Mouse (Mus musculus) stomach, embryonic 14.5 days (tissue): ENCODE measurements around the gene Ncan. TPM values are rescaled to one million over a fixed set of nuclear protein-coding genes. Genes with fewer than 3 reads are reported as not detected.

Experiments
- ATAC-seq: fragments of 200-750 bp; cut with Nextera tagmentation; 2 replicates; pipeline ENCODE4 v1.8.0; 2017; ENCODE audit warnings: low read depth, moderate TSS enrichment; ENCODE audit not compliant: insufficient number of reproducible peaks, insufficient read depth, low FRiP score
- H3K27ac ChIP-seq: fragments of 300-500 bp; sonication (generic); 2 replicates; pipeline ENCODE4 v1.5.1; 2014; ENCODE audit warnings: mild to moderate bottlenecking, low read length, moderate library complexity, mixed read lengths
- H3K27me3 ChIP-seq: fragments of 300-500 bp; sonication (generic); 2 replicates; pipeline ENCODE4 v1.6.1; 2014; ENCODE audit warnings: low read length, control low read depth, mixed read lengths; ENCODE audit not compliant: control insufficient read depth, insufficient read depth
- H3K36me3 ChIP-seq: fragments of 300-500 bp; sonication (generic); 2 replicates; pipeline ENCODE4 v1.6.1; 2014; ENCODE audit warnings: mild to moderate bottlenecking, control low read depth, low read length, moderate library complexity, mixed read lengths; ENCODE audit not compliant: control insufficient read depth, insufficient read depth
- H3K4me1 ChIP-seq: fragments of 300-500 bp; sonication (generic); 2 replicates; pipeline ENCODE4 v1.6.1; 2014; ENCODE audit warnings: low read length, control low read depth, mixed read lengths; ENCODE audit not compliant: control insufficient read depth, insufficient read depth
- H3K4me2 ChIP-seq: fragments of 300-500 bp; sonication (generic); replicated peaks from 2 replicates; pipeline ENCODE4 v1.6.1; 2014; ENCODE audit warnings: low read depth, low read length, control low read depth
- H3K4me3 ChIP-seq: fragments of 300-500 bp; sonication (generic); 2 replicates; pipeline ENCODE4 v1.5.1; 2014; ENCODE audit warnings: low read depth, low read length, control low read depth
- H3K9ac ChIP-seq: fragments of 300-500 bp; sonication (generic); replicated peaks from 2 replicates; pipeline ENCODE4 v1.6.1; 2014; ENCODE audit warnings: low read depth, mild to moderate bottlenecking, control low read depth, low read length, moderate library complexity, mixed read lengths
- H3K9me3 ChIP-seq: fragments of 300-500 bp; sonication (generic); 2 replicates; pipeline ENCODE4 v1.6.1; 2016; ENCODE audit warnings: low read depth, low read length, control low read depth; ENCODE audit not compliant: control insufficient read depth
- WGBS: fragments of 180-500 bp; shearing (Covaris S2); extraction: QIAGEN DNeasy Blood & Tissue Kit; methylation state at CpG from one replicate; pipeline ENCODE4 v1.1.7; 2014; 5-methylcytosine and 5-hydroxymethylcytosine counted together
- polyA plus RNA-seq: library from polyadenylated mRNA; unstranded; fragments of >200 nt; fragmentation: Nextera tagmentation; extraction: Ambion mirVana; gene quantifications from 2 replicates; pipeline ENCODE4 v1.2.1, GENCODE M21; 2014

The Ncan gene
- polyA plus RNA-seq, 1 experiment from 2014 or later, result 2.1 TPM

DNA sequence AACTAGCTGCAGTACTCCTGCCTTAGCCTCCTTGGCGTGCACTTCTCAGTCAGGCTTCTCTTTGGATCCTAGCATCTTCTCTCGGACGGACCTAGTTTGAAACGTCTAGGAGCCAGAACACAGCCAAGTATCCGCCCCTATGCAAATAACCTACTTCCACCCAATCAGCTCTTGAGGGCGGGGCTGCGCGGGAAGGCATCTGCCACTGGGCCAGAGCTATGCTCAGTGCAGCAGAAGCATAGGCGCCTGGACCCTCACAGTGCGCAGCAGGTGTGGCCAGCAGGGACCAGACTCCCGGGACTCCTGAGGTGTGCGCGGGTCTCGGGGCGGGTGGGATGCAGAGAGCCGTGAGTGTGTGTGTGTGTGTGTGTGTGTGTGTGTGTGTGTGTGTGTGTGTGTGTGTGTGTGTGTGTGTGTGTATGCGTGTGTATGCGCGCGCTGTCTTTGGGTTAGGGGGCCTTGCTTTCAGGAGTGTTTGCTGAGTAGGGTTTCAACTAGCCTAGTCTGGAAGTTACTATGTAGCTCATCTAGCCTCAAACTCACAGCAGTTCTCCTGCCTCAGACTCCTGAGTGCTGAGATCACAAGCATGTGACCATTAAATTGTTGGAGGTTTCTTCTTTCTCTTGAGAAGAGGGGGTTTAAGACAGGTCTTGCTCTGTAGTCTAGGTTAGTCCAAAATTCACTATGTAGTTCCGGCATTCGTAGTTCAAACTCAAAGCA lies 32.0 kb upstream of the Ncan start:
- Histone ChIP-seq H3K27ac (no peak overlapping the region), H3K4me1 (no peaks in the 10 kb centered on the region), H3K36me3 (no peaks in the 10 kb centered on the region), H3K4me2 (0 out of 2 replicates have a peak overlapping the region, but pooled peaks have one; percentile 18), H3K27me3 (no peaks in the 10 kb centered on the region), H3K4me3 (no peak overlapping the region), H3K9me3 (no peaks in the 10 kb centered on the region), H3K9ac (no peak overlapping the region)
- WGBS, result 15% methylated on average over 22 of the region's 22 CpGs
- peak; percentile 96 for ATAC-seq

DNA sequence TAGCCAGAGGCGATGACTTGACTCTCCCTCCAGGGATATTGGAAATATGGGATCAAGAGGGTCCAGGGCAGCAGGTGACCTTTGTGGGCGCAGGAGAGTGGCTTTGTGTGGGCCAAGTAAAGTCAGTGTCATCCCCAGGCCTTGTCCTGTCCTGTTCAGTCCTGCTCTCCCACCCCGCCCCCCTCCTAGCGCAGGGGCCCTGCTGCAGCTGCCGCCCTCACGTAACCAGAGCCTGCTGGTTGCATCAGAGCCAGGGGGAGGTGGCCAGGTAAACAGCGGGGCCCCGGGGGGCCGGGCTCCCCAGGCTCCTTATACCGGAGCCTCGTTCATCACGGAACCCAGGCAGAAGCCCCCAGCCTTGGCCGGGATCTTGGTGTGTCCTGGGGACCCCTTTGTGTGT lies 29.5 kb upstream of the Ncan start:
- H3K4me1 ChIP-seq, result no peaks in the 10 kb centered on the region
- H3K4me2 ChIP-seq, result no peak overlapping the region
- H3K9ac ChIP-seq, result no peak overlapping the region
- WGBS, result 15% methylated on average over 13 of the region's 13 CpGs
- peak; percentile 23; the same call in 1 of the 2 replicates for ATAC-seq
- H3K36me3 ChIP-seq, result peaks cover 14% of the 10 kb centered on the region
- H3K27me3 ChIP-seq, result no peaks in the 10 kb centered on the region
- H3K27ac ChIP-seq, result no peak overlapping the region
- no peaks in the 10 kb centered on the region for H3K9me3 ChIP-seq
- H3K4me3 ChIP-seq, result no peak overlapping the region

DNA sequence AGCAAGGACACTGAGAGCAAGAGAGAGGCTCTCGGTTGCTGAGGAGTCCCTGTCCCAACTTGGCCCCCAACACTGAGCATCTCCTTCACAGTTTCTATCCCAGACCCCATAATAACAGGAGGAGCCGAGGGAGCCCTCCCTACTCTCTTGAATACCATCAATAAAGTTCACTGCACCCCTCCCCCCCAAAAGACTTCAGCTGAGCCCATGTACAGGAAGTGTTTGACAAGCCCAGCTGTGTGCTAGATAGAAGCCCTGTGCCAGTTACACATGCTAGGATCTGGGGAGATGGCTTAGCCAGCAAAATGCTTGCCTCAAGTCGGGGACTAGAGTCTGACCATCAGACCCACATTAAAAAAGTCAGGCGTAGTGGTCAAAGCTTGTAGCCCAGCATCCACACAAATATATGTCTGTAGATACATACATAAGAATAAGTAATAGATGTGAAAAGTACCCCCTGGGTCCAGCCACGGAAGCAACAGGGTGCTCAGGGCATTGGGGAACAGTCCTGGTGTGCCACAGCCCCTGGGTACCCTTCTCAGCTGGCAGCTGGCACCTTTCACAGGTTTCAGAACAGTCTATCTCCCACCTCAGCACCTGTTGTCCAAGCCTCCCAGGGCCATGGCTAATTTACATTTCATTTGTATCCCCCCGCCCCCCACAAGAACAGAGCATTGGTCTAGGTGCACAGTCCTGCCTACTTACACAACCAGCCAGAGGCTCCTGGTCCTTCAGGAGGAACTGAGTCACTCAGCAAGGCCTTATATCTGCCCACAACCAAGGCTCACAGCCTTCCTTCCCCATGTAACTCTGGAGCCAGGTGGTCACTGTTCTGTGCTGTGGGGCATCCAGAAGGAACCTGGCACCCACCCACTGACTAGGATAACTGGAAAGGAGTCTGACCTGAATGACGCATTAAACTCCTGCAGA lies 27.3 kb upstream of the Ncan start:
- Histone ChIP-seq H3K4me1 (no peaks in the 10 kb centered on the region), H3K36me3 (peaks cover 25% of the 10 kb centered on the region), H3K4me3 (no peak overlapping the region), H3K27me3 (no peaks in the 10 kb centered on the region), H3K9ac (no peak overlapping the region), H3K9me3 (no peaks in the 10 kb centered on the region), H3K4me2 (no peak overlapping the region), H3K27ac (no peak overlapping the region)
- ATAC-seq, result no peak
- 82% methylated on average over 7 of the region's 7 CpGs for WGBS

DNA sequence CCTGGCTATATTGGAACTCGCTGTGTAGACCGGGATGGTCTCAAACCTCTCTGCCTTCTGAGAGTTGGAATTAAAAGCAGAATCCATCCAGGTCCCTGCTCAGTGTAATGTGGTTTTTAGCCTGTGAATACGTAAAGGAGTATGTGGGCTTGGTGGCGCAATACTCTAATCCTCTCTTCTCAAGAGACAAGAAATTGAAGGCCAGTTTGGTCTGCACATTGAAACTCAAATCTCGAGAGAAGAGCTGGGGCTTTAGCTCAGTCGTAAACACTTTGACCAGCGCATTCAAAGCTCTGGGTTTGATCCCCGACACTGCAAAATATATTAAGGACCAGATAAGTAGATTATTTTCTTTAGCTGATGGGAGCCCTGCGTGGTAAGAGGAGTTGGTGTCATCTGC lies 19.3 kb upstream of the Ncan start:
- H3K4me3 ChIP-seq, result peak overlapping the region; percentile 63
- no peaks in the 10 kb centered on the region for H3K27me3 ChIP-seq
- H3K4me2 ChIP-seq, result peak overlapping the region; percentile 46
- peak overlapping the region; percentile 58 for H3K9ac ChIP-seq
- H3K36me3 ChIP-seq, result peaks cover 28% of the 10 kb centered on the region
- ATAC-seq, result no peak
- 6% methylated on average over 9 of the region's 9 CpGs for WGBS
- H3K4me1 ChIP-seq, result peaks cover 19% of the 10 kb centered on the region
- no peaks in the 10 kb centered on the region for H3K9me3 ChIP-seq
- H3K27ac ChIP-seq, result peak overlapping the region; percentile 49; the same call in 1 of the 2 replicates

DNA sequence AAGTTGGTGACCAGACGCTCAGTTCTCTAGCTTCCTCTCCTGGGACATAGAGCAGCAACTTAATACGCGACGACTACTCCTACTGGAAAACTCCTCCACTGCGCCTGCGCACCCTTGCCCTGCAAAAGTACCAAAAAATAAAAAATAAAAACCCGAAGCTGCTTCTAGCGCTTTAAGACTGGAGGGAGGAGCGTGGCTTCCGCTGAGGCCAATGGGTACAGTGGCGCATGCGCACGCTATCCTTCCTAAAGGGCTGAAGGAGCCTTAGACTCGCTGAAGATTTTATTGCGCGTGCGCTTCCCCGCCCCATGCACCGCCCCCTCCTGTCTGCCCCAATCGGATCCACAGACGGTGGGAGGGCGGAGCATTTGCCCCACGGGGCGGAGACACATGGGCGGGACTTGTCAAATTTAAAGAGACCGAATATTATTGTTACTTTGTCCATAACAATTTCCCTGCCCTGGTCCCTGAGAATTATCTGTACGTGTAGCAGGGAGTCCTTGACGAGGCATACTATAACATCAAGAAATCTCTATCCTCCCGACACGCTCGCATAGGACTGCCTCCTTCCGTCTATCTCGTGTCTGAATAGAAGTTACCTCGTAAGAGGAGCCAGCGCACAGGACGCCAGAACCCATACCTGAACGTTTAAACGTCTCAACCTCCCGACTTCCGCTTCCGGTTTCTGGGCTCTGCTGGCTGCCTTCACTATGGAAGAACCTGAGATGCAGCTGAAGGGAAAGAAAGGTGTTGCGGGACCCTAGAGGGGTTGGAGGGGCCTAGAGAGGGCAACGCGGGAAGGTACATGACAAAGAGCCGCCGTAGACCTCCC lies 18.6 kb upstream of the Ncan start, which contains the start of the genes Rfxank, Borcs8 and Mef2b:
TSS of gene Rfxank (minus strand) at position 129 of the 832 bp plus-strand sequence.
TSS of gene Borcs8 (plus strand) at position 474 of the 832 bp plus-strand sequence.
TSS of gene Mef2b (plus strand) at position 686 of the 832 bp plus-strand sequence.
- Histone ChIP-seq H3K9ac (peak within 1 kb of the TSS; percentile 58), H3K9me3 (no peaks in the 10 kb centered on the region), H3K4me3 (peak within 1 kb of the TSS; percentile 63), H3K4me1 (peaks cover 19% of the 10 kb centered on the region), H3K27me3 (no peaks in the 10 kb centered on the region), H3K36me3 (peaks cover 33% of the 10 kb centered on the region), H3K27ac (peak within 1 kb of the TSS; percentile 49; the same call in 1 of the 2 replicates), H3K4me2 (peak within 1 kb of the TSS; percentile 67)
- WGBS, result under 1% methylated on average over 46 of the region's 46 CpGs
- peak; percentile 97 for ATAC-seq

DNA sequence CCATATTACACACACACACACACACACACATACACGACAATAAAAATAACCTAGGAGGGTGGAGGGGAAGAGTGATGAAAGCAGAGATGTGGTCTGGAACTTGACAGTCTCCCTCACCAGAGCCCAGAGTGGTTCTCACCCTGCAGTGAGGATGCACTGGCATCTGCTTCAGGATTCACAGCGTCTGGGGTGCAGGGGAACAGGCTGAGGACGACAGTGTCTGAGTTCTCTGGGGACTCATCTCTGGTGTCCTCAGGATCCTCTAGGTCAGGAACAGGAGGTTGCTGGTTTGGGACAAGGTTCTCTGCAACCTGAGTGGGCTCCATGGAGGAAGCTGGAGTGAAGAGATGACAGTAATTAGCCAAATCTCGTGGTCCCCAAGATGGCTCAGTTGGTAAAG lies 17.2 kb upstream of the Ncan start:
- no peaks in the 10 kb centered on the region for H3K9me3 ChIP-seq
- H3K9ac ChIP-seq, result 0 out of 2 replicates have a peak overlapping the region, but pooled peaks have one; percentile 39
- WGBS, result 79% methylated on average over 4 of the region's 4 CpGs
- H3K4me1 ChIP-seq, result peaks cover 19% of the 10 kb centered on the region
- H3K27me3 ChIP-seq, result no peaks in the 10 kb centered on the region
- no peak overlapping the region for H3K27ac ChIP-seq
- peaks cover 36% of the 10 kb centered on the region for H3K36me3 ChIP-seq
- ATAC-seq, result no peak
- no peak overlapping the region for H3K4me3 ChIP-seq
- H3K4me2 ChIP-seq, result peak overlapping the region; percentile 67

DNA sequence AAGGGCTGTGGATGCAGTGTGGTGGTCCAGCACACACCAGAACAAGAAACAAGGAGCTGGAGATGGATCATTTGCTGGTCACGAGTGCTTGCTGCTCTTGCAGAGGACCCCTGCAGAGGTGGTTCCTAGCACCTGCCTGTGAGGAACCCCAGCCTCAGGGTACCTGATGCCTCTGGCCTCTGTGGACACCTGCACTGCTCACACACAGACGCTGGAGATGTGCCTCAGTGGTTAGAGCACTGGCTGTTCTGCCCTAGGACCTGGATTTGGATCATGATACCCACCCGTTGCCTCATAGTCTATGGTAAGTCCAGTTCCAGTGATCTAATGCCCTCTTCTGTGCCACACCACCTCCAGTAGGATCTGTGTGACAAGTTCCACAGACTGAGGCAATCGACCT lies 15.9 kb upstream of the Ncan start:
- no peak overlapping the region for H3K4me3 ChIP-seq
- H3K4me2 ChIP-seq, result no peak overlapping the region
- no peak for ATAC-seq
- no peak overlapping the region for H3K9ac ChIP-seq
- 84% methylated on average over 4 of the region's 4 CpGs for WGBS
- H3K4me1 ChIP-seq, result peaks cover 19% of the 10 kb centered on the region
- no peaks in the 10 kb centered on the region for H3K9me3 ChIP-seq
- H3K27me3 ChIP-seq, result no peaks in the 10 kb centered on the region
- no peak overlapping the region for H3K27ac ChIP-seq
- peaks cover 31% of the 10 kb centered on the region for H3K36me3 ChIP-seq

DNA sequence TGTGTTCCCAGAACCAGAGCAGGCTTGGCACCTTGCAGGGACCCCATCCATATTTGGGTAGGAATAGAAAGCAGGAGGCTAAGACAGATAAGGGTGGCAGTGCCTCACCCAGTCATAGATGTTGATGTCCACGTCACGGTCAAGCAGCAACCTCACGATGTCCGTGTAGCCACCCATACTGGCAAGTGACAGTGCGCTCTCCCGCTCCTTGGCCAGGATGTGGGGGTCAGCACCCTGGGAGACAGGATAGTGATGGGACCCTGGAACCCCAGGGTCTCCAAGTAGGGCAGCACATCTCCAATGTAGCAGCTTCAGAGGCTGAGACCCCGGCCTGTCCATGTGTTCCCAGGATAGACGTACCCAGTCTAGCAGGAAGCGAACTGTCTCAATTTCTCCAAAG lies 14.3 kb upstream of the Ncan start:
- 90% methylated on average over 9 of the region's 9 CpGs for WGBS
- H3K4me3 ChIP-seq, result no peak overlapping the region
- H3K36me3 ChIP-seq, result peaks cover 31% of the 10 kb centered on the region
- no peak overlapping the region for H3K4me2 ChIP-seq
- H3K4me1 ChIP-seq, result peaks cover 8% of the 10 kb centered on the region
- ATAC-seq, result no peak
- no peaks in the 10 kb centered on the region for H3K9me3 ChIP-seq
- H3K27me3 ChIP-seq, result no peaks in the 10 kb centered on the region
- H3K9ac ChIP-seq, result no peak overlapping the region
- H3K27ac ChIP-seq, result no peak overlapping the region
